Mouse (Mus musculus): ENCODE data around the gene Tmem51. TPM values are rescaled to one million over a fixed set of nuclear protein-coding genes. Genes with fewer than 3 reads are reported as not detected.

The Tmem51 gene
- polyA plus RNA-seq, 1 experiment = 26.2 TPM

DNA sequence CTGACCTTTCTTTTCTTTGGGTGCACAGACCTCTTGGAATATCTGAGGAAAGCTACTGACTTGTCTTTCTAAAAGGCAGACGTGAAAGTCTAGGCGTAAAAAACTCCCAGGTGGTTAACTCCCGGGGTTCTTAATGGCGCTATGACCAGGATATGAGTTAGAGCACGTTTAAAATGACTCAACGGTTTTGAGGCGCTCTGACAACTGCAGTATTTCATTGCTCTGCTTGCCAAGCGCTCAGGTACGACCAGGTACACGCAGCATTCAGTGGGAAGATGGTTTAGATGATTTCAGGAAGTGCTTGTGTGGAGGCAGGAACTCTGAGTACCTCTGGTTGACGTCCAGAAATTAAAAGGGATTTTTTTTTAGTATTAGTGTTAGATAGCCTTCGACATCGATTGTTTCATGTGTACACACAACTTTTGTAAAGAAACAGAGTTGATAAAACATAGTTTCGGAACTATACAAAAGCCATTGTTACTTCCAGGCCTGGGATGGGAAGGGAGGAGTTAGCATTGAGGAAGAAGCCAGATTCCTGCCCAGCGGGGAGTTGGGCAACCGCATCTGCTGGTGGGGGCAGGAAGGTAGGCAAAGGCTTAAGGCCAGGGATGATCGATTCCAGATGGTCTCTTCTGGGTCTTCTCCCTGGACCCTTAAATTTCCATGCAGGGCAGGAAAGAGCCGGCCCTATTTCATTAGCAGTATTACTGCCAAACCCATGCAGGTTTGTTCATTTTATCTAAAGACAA, 12.7 kb downstream of the Tmem51 start:
- Histone ChIP-seq H3K4me3 (replicated peaks; ENCODE audit: insufficient read depth, low read depth, low read length) (no peak overlapping the region), H3K27ac (ENCODE audit: insufficient read depth, low read length) (peak overlapping the region; percentile 81), H3K4me1 (ENCODE audit: control insufficient read depth, insufficient read depth, low read length) (peaks cover 56% of the 10 kb centered on the region), H3K27me3 (ENCODE audit: control insufficient read depth, insufficient read depth, low read length) (no peaks in the 10 kb centered on the region)
- peak; percentile 82 to 84 for DNase-seq
- 18% methylated on average over 18 of the region's 18 CpGs for WGBS
- TF ChIP-seq POLR2A (IDR thresholded peaks at IDR 0.05; ENCODE audit: borderline replicate concordance, insufficient read depth, low read length) (no peak), CTCF (IDR thresholded peaks at IDR 0.05; ENCODE audit: borderline replicate concordance, insufficient read depth, low read depth, low read length) (no peak)

DNA sequence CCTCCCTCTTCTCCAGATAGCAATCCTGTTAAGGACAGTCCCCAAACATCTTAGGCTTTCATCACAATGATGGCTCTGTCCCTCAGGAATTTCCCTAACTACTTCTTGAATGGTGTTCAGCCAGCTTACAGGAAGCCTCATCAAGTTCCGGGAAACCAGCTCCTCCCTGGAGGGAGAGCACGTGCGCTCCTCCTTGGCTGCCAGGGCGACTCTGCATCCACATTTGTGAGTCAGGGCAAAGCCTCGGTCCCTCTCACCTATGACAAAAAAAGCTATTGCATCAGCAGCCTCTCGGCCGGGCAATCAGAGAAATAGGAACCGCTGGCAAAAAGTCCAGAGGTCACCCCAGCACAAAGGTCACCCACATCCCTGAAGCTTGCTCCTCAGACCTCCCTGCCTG, 13.3 kb downstream of the Tmem51 start:
- 24% methylated on average over 8 of the region's 8 CpGs for WGBS
- DNase-seq = peak; percentile 50 to 57
- Histone ChIP-seq H3K27ac (ENCODE audit: insufficient read depth, low read length) (peak overlapping the region; percentile 64), H3K27me3 (ENCODE audit: control insufficient read depth, insufficient read depth, low read length) (no peaks in the 10 kb centered on the region), H3K4me3 (replicated peaks; ENCODE audit: insufficient read depth, low read depth, low read length) (no peak overlapping the region), H3K4me1 (ENCODE audit: control insufficient read depth, insufficient read depth, low read length) (peaks cover 56% of the 10 kb centered on the region)
- no peak for TF ChIP-seq POLR2A (IDR thresholded peaks at IDR 0.05; ENCODE audit: borderline replicate concordance, insufficient read depth, low read length)
- TF ChIP-seq CTCF (IDR thresholded peaks at IDR 0.05; ENCODE audit: borderline replicate concordance, insufficient read depth, low read depth, low read length) = no peak

DNA sequence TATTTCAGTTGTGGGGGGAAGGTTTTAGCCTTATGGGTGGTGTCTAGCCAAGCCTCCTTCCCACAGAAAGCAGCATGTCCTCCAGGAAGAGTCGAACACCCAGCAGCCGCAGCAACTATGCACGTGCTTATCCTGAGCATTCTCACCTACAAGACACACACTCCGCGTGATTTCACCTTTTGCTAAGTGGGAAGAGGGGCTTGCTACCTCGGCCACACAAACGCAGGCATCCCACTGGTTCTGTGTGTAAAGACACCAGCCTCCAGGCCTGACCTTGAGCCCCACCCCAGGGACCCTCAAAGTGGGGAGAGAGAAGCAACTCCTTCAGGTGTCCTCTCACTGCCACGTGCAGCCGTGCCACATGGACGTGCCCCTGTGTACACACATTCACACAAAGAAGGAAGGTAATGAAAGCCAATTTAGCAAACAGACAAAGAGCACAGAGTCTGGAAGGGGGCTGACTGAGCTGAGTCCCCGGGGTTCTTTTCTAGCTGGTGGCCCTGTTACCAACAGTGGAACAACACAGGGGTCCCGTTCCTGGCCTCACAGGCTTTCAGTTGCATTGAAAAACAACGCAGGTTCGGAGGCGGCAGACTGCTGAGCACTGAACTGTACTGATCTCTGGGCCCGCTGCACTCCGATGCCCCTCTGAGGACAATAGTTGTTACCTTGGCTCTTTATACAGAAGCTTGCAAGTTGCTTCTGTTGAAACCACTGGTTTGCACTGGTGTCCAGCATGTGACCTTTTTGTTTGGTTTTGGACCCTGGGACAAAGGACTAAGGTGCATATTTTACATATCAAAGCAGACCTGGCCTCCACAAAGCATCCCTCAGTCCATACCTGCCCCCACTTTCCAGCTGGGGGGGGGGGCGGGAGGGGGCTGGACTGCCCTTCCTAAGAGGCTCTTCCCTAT, 14.9 kb downstream of the Tmem51 start:
- DNase-seq = no peak
- TF ChIP-seq POLR2A (IDR thresholded peaks at IDR 0.05; ENCODE audit: borderline replicate concordance, insufficient read depth, low read length) = no peak
- no peak for TF ChIP-seq CTCF (IDR thresholded peaks at IDR 0.05; ENCODE audit: borderline replicate concordance, insufficient read depth, low read depth, low read length)
- Histone ChIP-seq H3K4me1 (ENCODE audit: control insufficient read depth, insufficient read depth, low read length) (peaks cover 66% of the 10 kb centered on the region), H3K27me3 (ENCODE audit: control insufficient read depth, insufficient read depth, low read length) (no peaks in the 10 kb centered on the region), H3K4me3 (replicated peaks; ENCODE audit: insufficient read depth, low read depth, low read length) (no peak overlapping the region), H3K27ac (ENCODE audit: insufficient read depth, low read length) (no peak overlapping the region)
- WGBS = 68% methylated on average over 18 of the region's 18 CpGs

DNA sequence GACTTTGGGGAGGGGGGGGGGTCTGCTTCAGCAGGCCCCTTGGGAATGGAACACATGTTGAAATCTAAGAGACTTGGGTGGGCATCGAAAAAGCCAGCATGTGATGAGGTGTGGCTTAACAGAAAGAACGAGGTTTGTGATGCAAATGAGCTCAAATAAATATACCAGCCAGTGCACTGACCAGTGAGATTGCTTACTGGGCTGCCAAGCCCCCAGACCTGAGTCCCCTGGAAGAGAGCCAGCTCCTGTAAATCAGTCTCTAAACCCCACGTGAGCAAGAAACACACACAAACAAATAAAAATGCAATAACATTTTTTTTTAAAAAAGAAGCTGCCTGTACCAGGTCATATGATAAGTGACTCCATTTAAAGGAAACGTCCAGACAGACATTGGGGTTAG, 17.5 kb downstream of the Tmem51 start:
- no peak for TF ChIP-seq POLR2A (IDR thresholded peaks at IDR 0.05; ENCODE audit: borderline replicate concordance, insufficient read depth, low read length)
- no peak for TF ChIP-seq CTCF (IDR thresholded peaks at IDR 0.05; ENCODE audit: borderline replicate concordance, insufficient read depth, low read depth, low read length)
- H3K4me1 ChIP-seq (ENCODE audit: control insufficient read depth, insufficient read depth, low read length) = peaks cover 63% of the 10 kb centered on the region
- no peak overlapping the region for H3K4me3 ChIP-seq (replicated peaks; ENCODE audit: insufficient read depth, low read depth, low read length)
- no peak overlapping the region for H3K27ac ChIP-seq (ENCODE audit: insufficient read depth, low read length)
- no peak for DNase-seq
- no peaks in the 10 kb centered on the region for H3K27me3 ChIP-seq (ENCODE audit: control insufficient read depth, insufficient read depth, low read length)
- 43% methylated on average over 4 of the region's 4 CpGs for WGBS

DNA sequence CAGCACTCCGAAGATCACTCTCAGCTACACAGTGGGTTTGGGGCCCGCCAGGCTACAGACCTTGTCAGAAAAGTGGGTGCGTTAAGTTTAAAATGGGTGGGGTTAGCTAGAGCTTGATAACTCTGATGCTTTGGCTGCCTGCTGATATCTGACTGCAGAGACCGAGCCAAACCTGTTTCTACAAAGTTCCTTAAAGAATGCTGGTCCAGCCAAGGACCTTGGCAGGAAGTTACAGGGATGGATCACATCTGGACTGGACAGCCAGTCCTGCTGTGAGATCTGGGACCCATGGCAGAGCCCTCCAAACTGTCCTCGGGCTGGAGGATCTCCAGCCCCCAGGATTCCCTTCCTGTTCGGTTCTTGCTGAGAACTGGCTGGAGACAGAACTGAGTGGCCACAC, 18.3 kb downstream of the Tmem51 start:
- Histone ChIP-seq H3K4me1 (ENCODE audit: control insufficient read depth, insufficient read depth, low read length) (peaks cover 65% of the 10 kb centered on the region), H3K27ac (ENCODE audit: insufficient read depth, low read length) (peak overlapping the region; percentile 55; the same call in 1 of the 2 replicates), H3K27me3 (ENCODE audit: control insufficient read depth, insufficient read depth, low read length) (no peaks in the 10 kb centered on the region), H3K4me3 (replicated peaks; ENCODE audit: insufficient read depth, low read depth, low read length) (no peak overlapping the region)
- TF ChIP-seq POLR2A (IDR thresholded peaks at IDR 0.05; ENCODE audit: borderline replicate concordance, insufficient read depth, low read length) (no peak), CTCF (IDR thresholded peaks at IDR 0.05; ENCODE audit: borderline replicate concordance, insufficient read depth, low read depth, low read length) (no peak)
- DNase-seq = no peak
- WGBS = 49% methylated on average over 6 of the region's 6 CpGs

DNA sequence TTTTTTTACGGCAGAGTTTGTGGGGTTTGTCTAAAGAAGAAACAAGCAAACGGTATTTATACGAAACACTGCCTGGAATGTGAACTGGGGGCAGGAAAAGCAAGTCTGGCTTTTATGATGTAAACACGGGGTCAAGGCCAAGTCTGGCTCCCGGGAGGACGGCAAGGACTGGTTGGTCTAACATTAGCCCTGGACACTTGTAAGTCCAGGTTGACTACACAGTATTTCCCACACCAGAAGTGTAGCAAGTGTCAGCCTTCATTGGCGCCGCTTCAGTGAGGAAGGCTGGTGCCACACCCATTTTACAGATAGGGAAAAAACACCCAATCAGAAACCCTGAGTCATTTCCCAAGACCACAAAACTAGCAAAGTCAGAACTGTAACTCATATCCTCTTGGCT, 18.8 kb downstream of the Tmem51 start:
- DNase-seq = no peak
- TF ChIP-seq POLR2A (IDR thresholded peaks at IDR 0.05; ENCODE audit: borderline replicate concordance, insufficient read depth, low read length) = no peak
- no peak for TF ChIP-seq CTCF (IDR thresholded peaks at IDR 0.05; ENCODE audit: borderline replicate concordance, insufficient read depth, low read depth, low read length)
- Histone ChIP-seq H3K27me3 (ENCODE audit: control insufficient read depth, insufficient read depth, low read length) (no peaks in the 10 kb centered on the region), H3K27ac (ENCODE audit: insufficient read depth, low read length) (peak overlapping the region; percentile 16; the same call in 1 of the 2 replicates), H3K4me3 (replicated peaks; ENCODE audit: insufficient read depth, low read depth, low read length) (no peak overlapping the region), H3K4me1 (ENCODE audit: control insufficient read depth, insufficient read depth, low read length) (peaks cover 66% of the 10 kb centered on the region)
- 63% methylated on average over 8 of the region's 8 CpGs for whole genome bisulfite sequencing

DNA sequence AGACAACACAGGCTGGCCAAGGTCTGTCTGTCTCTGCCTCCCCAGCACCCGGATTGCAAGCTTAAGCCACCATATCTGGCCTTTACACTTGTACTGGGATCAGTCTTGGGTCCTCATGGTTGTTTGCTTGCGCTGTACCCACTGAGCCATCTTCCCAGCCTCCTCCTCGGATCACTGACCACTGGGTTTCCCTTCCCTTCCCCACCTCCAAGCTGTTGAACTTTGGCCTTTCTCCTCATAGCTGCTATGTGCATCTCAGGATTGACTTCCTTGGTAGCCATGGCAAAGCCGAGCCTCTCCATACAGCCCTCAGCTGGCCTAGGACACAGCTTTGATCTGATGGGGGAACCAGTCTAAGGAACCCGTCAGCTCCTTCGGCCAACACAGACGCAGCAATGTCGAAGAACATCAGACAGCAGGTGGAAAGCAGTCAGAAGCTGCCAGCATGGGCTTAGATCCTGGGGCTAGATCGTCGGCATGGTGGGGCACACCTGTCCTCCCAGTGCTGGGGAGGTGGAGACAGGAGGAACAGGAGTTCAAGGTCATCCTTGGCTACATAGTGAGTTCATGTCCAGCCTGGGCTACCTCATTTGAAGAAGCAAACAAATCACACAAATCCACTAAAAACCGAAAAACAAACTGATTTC, 19.4 kb downstream of the Tmem51 start:
- WGBS = 66% methylated on average over 11 of the region's 11 CpGs

More for the DNA sequence above, 19.4 kb downstream of the Tmem51 start:
- TF ChIP-seq POLR2A (IDR thresholded peaks at IDR 0.05; ENCODE audit: borderline replicate concordance, insufficient read depth, low read length) (no peak), CTCF (IDR thresholded peaks at IDR 0.05; ENCODE audit: borderline replicate concordance, insufficient read depth, low read depth, low read length) (no peak)
- H3K27me3 ChIP-seq (ENCODE audit: control insufficient read depth, insufficient read depth, low read length) = no peaks in the 10 kb centered on the region
- DNase-seq = no peak
- no peak overlapping the region for H3K27ac ChIP-seq (ENCODE audit: insufficient read depth, low read length)
- no peak overlapping the region for H3K4me3 ChIP-seq (replicated peaks; ENCODE audit: insufficient read depth, low read depth, low read length)
- peaks cover 71% of the 10 kb centered on the region for H3K4me1 ChIP-seq (ENCODE audit: control insufficient read depth, insufficient read depth, low read length)
